Mouse (Mus musculus): Measurements from ENCODE around the gene Borcs5.

The Borcs5 gene

GRCm38 (mm10) chr6:134718668-134719065 lies 79.4 kb downstream of the Borcs5 start:
- DNase-seq (ENCODE audit: low read depth) = no peak

DNA sequence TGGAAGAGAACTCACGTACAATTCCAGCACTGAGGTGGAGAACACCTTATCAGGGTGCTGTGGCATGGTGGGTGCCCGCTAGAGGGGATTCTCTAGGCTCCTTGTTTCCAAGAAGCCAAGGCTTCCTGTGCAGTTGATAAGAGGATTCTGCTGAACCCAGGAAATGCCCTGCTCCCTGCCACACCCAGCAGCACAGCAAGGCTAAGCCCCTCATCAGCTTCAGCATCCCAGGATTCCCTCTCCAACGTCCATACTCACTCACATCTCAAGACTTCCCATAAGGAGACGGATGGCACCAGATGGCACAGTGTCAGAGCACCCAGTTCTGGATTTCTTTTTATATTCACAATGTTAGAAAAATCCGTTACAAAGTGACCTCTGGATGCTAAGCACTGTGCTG lies 79.8 kb downstream of the Borcs5 start:
- no peak for DNase-seq (ENCODE audit: low read depth)

DNA sequence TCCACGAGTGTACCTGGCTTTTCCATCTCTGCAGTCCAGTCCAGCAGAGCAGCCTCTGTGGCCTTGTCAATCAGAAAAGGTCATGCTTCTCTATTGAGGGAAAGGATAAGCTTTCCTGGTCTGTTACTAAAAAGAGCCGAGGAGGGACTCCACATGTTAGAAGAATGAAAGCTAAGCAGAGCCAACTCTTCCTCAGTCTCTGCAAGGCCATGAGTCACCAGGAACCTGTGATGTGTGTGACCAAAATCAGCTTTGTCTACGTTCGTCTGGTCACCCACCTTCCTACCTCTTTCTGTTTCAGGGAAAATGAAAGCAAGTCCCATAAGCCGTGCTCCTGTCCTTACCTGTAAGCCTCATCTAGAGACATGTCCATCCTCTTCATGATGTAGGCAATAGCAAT lies 80.8 kb downstream of the Borcs5 start:
- no peak for DNase-seq (ENCODE audit: low read depth)

- no peak for DNase-seq (ENCODE audit: low read depth)
Observed at GRCm38 (mm10) chr6:134721729-134722269, 82.5 kb downstream of the Borcs5 start.

DNA sequence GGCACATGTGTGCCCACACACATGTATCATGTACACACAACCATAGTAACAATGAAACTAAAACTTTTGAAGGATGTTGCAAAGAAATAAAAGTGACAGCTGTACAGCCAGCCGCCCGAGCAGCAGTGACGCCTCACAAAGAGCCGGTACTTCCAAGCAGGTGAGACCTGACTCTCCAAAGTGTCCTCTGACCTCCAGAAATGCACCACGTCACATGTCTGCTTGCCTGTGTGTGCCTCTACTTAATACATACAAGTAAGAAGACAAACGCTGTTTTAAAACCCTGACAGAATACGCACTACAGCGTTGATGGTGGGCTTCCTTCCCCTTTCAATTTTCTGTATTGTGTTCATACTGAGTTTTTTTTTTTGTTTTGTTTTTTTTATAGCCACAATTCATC lies 83.6 kb downstream of the Borcs5 start:
- no peak for DNase-seq (ENCODE audit: low read depth)

- DNase-seq (ENCODE audit: low read depth) = no peak
Observed at GRCm38 (mm10) chr6:134723326-134723725, 84.0 kb downstream of the Borcs5 start.

DNA sequence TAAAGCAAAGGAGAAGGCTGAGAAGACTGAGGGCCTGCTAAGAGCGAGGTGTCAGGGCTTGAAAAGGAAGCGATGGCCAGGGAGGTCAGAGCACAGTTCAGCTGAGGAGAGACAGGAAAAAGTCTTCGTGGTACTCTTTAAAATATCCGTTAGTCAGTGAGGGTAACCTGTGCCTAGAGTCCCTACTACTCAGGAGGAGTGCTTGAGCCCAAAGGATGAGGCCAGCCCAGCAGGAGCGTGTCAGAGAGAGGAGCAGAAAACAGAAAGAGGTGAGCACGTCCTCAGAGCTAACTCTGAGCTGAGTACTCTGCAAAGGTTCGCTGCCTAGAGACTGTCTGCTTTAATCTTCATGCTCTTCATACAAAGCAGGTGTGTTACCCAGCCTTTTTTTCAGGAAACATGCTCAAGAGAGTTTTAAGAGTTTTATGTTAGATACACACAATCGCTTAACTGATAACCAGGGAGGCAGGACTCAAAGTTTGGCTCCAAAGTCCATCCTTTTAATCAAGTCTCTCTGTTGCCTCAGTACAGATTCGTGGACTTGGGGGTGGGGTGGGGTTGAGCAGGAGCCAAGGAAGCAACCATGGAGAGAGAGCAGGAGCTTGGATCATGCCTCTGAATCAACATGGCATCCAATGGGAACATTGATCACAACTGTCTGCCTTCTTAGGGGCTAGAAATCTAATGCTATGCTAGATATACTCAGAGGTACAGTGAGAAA lies 84.7 kb downstream of the Borcs5 start:
- DNase-seq (ENCODE audit: low read depth) = no peak

GRCm38 (mm10) chr6:134725406-134725805 lies 86.1 kb downstream of the Borcs5 start:
- no peak for DNase-seq (ENCODE audit: low read depth)

GRCm38 (mm10) chr6:134730978-134731377 lies 91.7 kb downstream of the Borcs5 start:
- DNase-seq (ENCODE audit: low read depth) = no peak

DNA sequence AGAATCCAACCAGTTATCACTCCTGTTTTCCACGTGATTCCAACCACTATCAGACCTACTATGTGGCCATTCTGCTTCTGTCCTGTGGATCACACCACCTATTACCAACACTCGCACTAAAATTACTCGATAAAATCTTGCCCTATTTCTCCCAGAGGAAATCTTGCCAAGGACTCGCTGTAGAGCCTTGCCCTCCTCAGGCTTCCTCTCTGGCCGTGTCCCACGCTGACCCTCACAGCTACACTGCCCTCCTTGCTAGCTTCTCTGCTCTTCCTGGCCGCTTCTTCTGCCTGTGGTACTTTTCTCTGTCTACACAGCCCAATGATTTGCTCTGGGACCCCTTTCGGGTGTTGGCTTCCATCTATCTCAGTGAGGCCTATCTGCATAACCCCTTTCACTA lies 93.5 kb downstream of the Borcs5 start:
- no peak for DNase-seq (ENCODE audit: low read depth)

GRCm38 (mm10) chr6:134733800-134734221 lies 94.5 kb downstream of the Borcs5 start:
- no peak for DNase-seq (ENCODE audit: low read depth)

- no peak for DNase-seq (ENCODE audit: low read depth)
Observed at GRCm38 (mm10) chr6:134736853-134737252, 97.5 kb downstream of the Borcs5 start.

DNA sequence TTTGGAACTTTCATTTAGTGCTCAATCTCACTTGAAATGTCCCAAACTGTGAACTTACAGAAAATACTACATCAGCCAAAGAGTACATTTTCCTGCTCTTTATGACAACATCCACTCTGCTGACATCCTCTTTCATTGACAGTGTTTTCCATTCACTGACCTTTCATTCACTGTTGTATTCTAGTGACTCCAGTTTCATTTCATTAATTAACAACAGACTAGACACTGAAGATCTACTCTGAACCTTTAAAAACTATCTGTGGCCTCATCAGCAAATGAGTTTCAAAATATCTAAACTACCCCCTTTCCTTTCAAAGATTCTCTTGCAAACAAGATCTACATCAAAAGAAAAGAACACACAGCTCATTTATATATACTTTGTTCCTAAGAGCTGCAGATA lies 104.3 kb downstream of the Borcs5 start:
- peak; percentile 12 for DNase-seq (ENCODE audit: low read depth)

DNA sequence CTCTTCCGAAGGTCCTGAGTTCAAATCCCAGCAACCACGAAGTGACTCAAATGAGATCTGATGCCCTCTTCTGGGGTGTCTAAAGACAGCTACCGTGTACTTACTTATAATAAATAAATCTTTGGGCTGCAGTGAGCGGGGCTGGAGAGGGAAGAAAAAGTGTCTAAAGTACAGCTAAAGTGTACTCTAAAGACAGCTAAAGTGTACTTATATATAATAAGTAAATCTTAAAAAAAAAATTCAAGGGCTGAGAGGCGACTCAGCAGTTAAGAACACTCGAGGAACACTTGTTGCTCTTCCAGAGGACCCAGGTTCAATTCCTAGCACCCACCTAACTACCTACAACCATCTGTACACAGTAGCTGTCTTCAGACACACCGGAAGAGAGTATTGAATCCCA lies 106.6 kb downstream of the Borcs5 start:
- DNase-seq (ENCODE audit: low read depth) = no peak

- DNase-seq (ENCODE audit: low read depth) = no peak
Observed at GRCm38 (mm10) chr6:134748126-134748525, 108.8 kb downstream of the Borcs5 start.

GRCm38 (mm10) chr6:134751087-134751486 lies 111.8 kb downstream of the Borcs5 start:
- no peak for DNase-seq (ENCODE audit: low read depth)

DNA sequence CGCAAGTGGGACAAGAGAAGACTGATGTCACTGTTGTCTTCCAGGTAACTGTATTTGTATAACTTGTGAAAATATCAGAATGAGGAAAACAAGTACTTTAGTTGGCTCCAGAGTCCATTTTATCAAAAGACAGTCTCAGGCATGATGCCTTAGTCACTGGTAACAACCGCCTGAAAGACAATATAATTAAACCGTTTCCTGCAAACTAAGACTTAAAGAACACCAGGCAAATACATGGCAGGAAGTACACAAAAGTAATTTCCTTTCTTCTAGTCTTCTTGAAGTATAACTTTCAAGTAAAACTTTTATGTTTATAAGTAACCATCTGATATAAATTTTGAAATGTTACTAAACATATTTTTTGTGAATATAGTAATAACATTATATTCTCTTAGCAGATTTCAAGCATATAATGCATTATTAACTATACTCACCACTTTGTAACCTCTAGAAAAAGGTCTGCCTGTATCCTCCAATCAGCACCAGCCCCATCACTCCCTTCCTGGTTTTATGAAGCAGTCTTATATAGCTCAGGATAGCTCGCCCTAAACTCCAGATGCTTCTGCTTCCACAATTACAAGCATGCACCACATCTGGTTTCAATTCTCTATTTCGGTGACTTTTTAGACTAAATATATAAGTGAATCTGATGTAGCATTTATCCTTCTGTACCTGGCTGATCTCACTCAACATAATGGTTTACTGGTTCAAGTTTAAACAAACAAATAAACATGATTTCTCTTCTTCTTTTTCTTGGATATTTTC lies 112.8 kb downstream of the Borcs5 start:
- peak; percentile 26 for DNase-seq (ENCODE audit: low read depth)

DNA sequence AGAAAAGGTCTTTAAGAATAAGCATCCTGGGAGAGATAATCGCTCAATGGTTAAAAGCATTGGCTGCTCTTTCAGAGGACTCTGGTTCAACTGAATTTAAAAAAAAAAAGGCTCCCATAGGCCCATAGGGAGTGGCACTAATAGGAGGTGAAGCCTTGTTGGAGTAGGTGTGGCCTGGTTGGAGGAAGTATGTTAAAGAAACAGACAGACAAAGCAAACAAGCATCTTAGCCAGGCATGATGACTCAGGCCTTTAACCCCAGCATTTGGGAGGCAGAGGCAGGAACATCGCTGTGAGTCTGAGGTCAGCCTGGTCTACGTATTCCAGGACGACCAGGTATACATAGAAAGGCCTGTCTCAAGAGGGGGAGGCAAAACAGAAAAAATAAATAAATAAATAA lies 114.1 kb downstream of the Borcs5 start:
- DNase-seq (ENCODE audit: low read depth) = peak; percentile 16

DNA sequence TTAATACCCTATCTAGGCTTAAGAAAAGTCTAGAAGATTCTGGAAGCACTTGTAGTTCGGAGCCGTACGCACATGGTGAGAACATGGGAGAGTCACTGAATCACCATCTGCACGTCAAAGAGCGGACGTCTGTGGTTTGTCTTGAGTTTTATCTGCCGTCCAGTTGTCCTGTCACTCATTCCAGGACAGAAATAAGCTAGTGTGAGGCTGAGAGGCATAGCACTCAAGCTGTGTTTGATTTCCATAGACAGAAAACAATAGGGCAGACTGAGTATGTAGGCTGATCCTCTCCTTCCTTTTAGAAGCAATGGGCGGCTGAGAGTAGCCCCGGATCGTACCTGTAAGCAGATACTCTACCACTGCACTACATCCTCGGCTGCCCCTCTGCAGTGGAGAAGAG lies 114.5 kb downstream of the Borcs5 start:
- no peak for DNase-seq (ENCODE audit: low read depth)

GRCm38 (mm10) chr6:134756058-134756457 lies 116.7 kb downstream of the Borcs5 start:
- no peak for DNase-seq (ENCODE audit: low read depth)

Measured in induced T-regulatory cell, adult 2 months (primary cell).